Mouse (Mus musculus) embryonic fibroblast, embryonic 13.5 days (primary cell): ENCODE results near the gene Cd3eap.

Experiments used
- CTCF ChIP-seq: IDR thresholded peaks from 2 replicates; pipeline ENCODE4 v1.5.1; 2011; ENCODE audit warnings: mild to moderate bottlenecking, control low read depth, low read length, moderate library complexity, borderline replicate concordance; ENCODE audit not compliant: insufficient read depth
- POLR2A ChIP-seq: IDR thresholded peaks from 2 replicates; pipeline ENCODE4 v1.6.1; 2011; ENCODE audit warnings: low read depth, mild to moderate bottlenecking, control low read depth, low read length, moderate library complexity

DNA sequence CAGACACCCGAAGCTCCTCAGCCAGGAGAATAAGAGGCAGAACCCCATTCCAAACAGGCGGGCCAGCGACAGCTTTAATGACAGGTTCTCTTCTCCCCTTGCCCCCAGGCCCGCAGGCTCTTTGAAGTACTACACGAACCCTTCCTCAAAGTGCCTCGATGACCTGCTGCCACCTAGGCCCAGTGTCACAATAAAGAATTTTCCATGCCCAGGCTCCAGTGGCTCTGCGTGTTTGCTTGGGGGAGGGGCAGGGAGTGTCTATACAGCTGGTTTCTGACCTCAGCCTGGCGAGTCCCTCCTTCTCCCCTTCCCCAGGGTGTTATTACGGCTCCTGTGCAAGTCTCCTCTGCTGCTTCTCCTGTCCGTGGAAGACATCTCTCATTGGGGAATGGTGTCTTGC lies 3.0 kb downstream of the Cd3eap start:
- TF ChIP-seq CTCF = no peak
- TF ChIP-seq POLR2A = no peak
